Mouse (Mus musculus): ENCODE data around the gene AI661453.
"Not testable (repeated sequence)": the region's sequence is repeated elsewhere in the genome, so short reads cannot be mapped to it uniquely, and the experiment has no call there.

AI661453 gene

DNA sequence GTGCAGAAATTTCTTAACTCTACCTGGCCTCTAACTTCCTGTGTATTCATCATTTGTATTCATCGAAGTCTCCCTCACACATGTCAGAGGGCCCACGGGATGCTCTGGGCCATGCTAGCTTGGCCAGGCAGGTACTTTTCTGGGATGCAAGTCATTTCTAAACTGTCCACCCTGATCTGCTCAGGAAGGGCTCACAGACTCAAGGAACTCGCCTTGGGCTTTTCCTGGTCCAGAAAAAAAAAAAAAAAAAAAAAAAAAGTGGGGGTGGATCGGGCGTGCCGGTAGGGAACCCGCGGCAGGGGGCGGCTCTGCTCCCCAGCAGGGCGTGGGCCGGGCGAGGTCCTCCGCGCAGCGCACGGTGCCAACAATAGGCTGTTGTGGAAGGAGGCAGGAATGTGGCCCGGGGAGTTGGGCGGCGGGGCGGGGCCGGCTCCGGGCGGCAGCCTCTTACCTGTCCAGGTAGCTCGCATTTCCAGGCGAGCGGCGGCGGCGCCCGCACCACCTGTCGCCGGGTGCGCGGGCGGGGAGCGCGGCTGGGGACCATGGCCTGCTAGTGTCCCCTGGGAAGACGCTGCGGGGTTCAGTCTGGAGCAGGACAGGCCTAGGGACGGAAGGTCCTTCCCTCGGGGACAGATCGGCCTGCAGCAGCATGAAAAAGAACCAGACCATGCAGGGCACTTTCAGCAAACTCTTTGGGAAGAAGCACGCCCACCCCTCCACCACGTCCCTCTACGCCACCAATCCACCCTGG lies at the start of gene AI661453:
AI661453 (plus strand) TSS at position 460 of the 751 bp plus-strand sequence.
- DNase-seq (ENCODE audit: low read depth) = no peak

- no peak for DNase-seq (ENCODE audit: low read depth)
Observed at GRCm38 (mm10) chr17:47386649-47387048, 49.8 kb upstream of the AI661453 start.

GRCm38 (mm10) chr17:47394223-47394869 lies 42.1 kb upstream of the AI661453 start:
- DNase-seq (ENCODE audit: low read depth) = no peak

- peak; percentile 19 for DNase-seq (ENCODE audit: low read depth)
Observed at GRCm38 (mm10) chr17:47395376-47395913, 41.0 kb upstream of the AI661453 start.

GRCm38 (mm10) chr17:47399091-47399490 lies 37.3 kb upstream of the AI661453 start:
- no peak for DNase-seq (ENCODE audit: low read depth)

DNA sequence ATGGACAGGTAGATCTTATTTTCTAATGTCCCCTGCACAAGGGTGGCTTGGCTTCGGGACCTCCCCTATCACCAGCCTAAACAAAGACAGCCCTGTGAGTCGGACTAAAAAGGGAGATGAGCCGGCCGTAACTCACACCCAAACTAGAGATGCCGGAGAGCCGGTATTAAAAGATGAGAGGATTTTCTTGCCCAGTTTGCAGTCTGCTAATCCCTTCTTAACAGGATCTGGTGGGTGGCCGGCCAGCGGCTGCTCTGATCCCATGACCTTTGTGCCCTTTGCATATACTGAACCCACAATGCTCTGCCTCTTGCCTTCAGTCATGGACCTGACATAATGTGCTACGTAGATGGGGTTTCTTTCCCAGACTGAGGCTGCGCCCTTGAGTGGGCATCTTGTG lies 36.0 kb upstream of the AI661453 start, which contains the start of gene Guca1a:
Guca1a (minus strand) TSS at position 134 of the 400 bp plus-strand sequence.
- no peak for DNase-seq (ENCODE audit: low read depth)

GRCm38 (mm10) chr17:47407717-47408557 lies 28.5 kb upstream of the AI661453 start:
- no peak for DNase-seq (ENCODE audit: low read depth)

- peak; percentile 17 for DNase-seq (ENCODE audit: low read depth)
Observed at GRCm38 (mm10) chr17:47408558-47408898, 27.9 kb upstream of the AI661453 start.

DNA sequence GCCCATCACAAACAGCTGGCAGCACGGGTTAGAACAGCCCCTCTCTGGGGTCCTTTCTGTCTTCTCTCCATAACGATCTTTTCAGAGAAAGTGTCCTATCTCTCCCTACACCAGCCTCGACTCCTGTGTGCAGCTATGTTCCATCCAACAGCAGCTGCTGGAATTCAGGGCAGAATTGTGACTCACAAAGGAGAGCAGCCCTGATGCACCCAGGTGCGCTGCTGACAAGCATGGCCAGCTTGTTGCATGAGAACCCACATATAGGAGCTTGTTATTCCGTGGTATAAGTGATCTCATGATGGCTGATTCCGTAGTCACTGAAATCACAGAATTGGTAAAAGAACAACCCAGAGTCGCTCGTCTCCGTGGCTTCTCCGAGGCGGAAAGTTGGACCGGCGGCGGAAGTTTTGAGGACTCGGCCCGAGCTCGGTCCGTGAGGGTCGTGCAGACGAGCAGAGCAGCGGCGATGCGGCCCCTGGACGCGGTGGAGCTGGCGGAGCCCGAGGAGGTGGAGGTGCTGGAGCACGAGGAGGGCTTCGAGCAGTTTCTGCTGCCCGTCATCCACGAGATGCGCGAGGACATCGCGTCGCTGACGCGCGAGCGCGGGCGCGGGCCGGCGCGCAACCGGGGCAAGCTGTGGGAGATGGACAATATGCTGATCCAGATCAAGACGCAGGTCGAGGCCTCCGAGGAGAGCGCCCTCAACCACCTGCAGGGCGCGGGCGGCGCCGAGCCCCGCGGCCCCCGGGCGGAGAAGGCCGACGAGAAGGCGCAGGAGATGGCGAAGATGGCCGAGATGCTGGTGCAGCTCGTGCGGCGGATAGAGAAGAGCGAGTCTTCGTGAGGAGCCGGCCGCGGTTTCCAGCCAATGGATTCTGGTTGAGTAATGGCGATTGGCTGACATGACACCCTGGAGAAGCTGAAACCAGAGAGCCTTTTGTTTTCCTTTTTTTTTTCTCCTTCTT lies 26.2 kb upstream of the AI661453 start:
- DNase-seq (ENCODE audit: low read depth) = not testable (repeated sequence)

- no peak for DNase-seq (ENCODE audit: low read depth)
Observed at GRCm38 (mm10) chr17:47420195-47420594, 16.2 kb upstream of the AI661453 start.

GRCm38 (mm10) chr17:47421566-47421965 lies 14.8 kb upstream of the AI661453 start:
- DNase-seq (ENCODE audit: low read depth) = no peak

- DNase-seq (ENCODE audit: low read depth) = not testable (repeated sequence)
Observed at GRCm38 (mm10) chr17:47422616-47423015, 13.8 kb upstream of the AI661453 start.

DNA sequence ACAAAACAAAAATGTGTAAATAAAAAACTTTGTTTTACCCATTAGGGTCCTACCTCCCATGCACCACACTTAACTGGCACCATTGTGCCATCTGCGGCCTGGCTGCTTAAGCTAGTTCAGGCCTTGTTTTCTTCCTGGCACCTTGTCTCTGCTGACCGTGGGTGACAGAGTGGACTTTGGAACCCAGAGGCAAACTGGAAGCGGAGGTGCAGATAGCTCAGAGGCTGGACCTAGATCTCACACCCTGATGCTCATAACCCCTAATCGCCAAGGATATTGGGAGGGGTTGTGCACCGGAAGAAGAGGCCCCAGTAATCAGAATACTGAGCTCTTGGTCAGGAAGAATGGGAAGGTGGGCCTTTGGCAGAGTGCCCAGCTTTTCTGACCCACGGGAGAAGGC lies 12.2 kb upstream of the AI661453 start:
- DNase-seq (ENCODE audit: low read depth) = no peak

DNA sequence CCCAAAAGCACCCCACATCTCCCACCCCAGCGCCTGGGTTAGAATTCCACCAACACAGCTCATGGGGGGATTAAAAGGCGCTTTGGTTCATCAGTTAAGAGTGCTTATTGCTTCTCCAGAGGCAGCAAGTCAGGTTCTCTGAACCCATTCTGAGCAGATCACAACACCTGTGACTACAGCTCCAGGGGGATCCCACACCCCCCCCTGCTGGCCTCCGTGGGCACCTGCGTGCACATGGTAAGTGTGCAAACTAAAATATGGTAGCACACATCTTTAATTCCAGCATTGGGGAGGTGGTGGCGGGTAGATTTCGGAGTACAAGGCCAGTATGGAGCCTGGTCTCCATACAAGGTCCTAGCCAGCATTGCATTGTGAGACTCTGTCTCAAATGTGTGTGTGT lies 9.1 kb upstream of the AI661453 start:
- DNase-seq (ENCODE audit: low read depth) = no peak

GRCm38 (mm10) chr17:47428831-47429304 lies 7.5 kb upstream of the AI661453 start:
- DNase-seq (ENCODE audit: low read depth) = no peak

GRCm38 (mm10) chr17:47430815-47431214 lies 5.6 kb upstream of the AI661453 start:
- DNase-seq (ENCODE audit: low read depth) = no peak

DNA sequence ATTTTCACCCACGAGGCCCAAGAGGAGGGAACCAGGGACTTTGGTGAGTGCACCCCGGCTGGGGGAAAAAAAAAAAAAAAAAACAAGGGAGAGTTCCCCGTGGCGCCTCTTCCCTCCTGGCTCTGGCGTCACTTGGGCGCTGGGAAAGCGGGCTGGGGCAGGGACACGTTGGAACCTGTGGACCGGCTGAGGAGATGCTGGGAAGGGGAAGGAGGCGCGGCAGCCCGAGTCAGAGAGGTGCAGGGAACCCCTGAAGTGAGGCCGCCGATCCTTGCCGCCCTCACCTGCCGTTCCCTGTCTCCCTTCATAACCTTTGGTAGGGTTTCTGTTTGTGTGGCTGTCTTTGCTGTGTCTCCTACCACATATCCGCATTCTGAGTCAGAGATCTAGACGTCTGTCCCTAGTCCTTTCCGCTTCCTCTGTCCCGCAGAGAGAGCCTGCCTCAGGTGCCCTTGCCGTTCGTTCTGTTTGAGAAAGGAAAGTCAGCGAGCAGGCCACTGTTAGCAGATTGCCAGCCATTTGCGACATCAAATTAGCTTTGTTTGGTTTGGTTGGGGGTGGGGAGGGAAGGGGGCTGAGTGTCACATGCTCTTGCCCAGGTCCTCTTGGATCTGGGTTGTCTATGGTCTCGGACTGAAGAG lies 612 bp downstream of the AI661453 start, which contains the start of gene 1700001C19Rik:
1700001C19Rik (minus strand) TSS at position 470 of the 641 bp plus-strand sequence.
- no peak for DNase-seq (ENCODE audit: low read depth)

GRCm38 (mm10) chr17:47438611-47439010 lies 2.2 kb downstream of the AI661453 start:
- DNase-seq (ENCODE audit: low read depth) = no peak

DNA sequence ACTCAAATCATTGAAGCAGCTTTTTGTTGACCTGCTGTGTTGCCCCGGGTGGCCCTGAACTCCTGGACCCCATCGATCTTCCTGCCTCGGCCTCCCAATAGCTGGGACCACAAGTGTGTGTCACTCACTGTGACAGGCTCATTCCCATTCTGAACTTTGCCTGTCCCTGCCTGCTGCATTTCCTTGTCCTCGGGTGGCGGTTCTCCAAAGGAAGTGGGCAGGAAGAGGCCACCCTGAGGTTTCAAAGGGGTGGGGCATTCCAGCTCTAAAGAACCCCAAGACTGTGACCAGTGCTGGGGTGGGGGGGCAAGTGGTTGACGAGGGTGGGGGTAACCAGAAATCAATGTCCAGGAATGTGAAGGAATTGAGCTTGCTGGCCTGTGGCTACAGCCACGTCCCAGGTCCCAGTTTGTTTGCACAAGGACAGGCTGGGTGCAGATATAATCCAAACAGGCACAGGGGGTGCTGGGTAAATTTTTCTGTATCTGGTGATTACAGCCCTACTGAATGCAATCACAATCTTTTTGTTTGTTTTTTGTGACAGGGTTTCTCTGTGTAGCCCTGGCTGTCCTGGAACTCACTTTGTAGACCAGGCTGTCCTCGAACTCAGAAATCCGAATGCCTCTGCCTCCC lies 3.1 kb downstream of the AI661453 start:
- no peak for DNase-seq (ENCODE audit: low read depth)

DNA sequence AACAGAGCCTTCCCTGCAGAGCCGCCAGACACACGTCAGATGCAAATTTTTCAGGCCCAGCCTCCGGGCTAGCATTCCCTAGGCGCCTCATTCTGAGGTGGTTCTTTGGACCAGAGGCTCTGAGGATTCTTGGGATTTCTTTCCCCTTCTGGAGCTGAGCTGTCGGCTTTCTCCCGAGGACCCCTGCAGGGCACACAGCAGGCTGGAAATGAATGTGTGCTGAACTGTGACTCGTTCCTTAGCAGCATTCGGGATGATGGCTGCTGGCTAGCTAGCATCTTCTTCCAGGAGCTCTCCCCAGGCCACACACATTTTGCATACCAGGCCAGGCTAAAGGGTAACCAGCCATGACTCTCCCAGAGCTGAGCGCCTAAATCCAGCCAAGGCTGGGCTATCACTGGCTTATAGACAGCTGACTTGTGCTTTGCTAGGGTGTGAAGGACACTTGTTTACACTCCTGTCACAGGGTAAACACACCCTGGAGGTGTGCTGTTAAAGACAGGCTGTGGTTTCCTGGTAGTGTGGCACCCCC lies 4.0 kb downstream of the AI661453 start:
- DNase-seq (ENCODE audit: low read depth) = no peak
